Mouse (Mus musculus) ovary, postnatal 14 days (tissue): ENCODE measurements around the gene Gpr84.

Experiments used
- DNase-seq: peaks from one replicate; pipeline ENCODE4 v3.0.0; 2022; ENCODE audit warnings: low spot score

Gene Gpr84

GRCm38 (mm10) chr15:103310365-103310910 is at the start of gene Gpr84:
Gene Gpr84 (minus strand): TSS chr15:103310612.
- no peak for DNase-seq

- DNase-seq: no peak
These were observed 49.6 kb upstream of the Gpr84 start for GRCm38 (mm10) chr15:103359869-103360602.

GRCm38 (mm10) chr15:103359122-103359510 is 48.7 kb upstream of the Gpr84 start:
- DNase-seq: no peak

DNA sequence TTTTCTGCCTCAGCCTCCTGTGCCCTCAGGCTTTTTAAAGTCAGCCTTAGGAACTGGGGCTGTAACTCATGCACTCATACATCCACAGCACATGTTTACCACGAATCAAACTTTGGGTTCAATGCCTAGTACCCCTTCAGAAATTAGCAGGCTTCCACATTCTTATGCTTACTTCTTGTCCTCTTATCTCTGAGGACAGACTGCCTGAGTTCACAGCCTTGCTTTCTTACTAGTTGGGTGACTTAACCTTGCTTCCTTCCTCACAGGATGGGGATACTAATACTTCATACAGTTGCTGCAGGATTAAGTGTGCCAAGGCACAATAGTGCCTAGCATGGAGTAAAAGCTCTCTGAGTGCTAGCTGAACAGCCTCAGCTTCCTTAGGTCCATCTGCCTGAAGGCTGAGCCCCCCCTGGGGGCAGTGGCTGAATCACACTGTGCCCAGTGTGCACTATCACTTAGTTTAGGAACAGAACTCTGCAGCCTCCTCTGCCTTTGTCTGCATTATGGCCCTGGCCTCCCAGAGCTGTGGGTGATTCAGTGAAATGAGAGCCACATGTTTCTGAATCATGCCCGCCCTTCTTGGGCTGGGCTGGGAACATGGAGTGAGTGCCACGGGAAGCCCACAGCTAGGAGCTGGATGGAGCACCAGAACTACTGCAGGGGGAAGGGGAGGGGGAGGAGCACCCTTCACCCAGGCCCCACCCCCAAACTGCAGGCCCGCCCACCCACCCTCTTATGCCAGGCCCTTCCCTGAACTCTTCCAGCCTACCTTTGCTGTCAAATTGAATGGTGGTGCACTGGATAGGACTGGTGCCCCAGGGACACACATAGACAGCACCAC is 48.1 kb upstream of the Gpr84 start:
- no peak for DNase-seq

DNA sequence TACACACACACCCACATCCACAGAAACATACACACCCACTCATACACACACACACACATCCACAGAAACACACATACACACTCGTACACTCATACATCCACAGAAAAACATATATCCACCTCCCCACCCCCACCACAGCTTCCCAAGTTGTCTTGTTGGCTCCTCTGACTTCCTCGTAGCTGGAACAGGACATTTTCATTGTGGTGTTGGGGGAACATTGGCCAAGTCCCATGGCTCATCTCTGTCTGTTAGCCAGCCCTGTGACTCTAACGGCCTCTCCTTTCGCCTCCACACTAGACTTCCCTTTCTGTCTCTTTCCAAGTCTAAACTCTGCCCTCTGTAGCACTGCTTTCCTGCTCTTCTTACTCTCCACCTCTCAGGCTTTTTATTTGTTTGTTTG is 47.4 kb upstream of the Gpr84 start:
- no peak for DNase-seq

DNA sequence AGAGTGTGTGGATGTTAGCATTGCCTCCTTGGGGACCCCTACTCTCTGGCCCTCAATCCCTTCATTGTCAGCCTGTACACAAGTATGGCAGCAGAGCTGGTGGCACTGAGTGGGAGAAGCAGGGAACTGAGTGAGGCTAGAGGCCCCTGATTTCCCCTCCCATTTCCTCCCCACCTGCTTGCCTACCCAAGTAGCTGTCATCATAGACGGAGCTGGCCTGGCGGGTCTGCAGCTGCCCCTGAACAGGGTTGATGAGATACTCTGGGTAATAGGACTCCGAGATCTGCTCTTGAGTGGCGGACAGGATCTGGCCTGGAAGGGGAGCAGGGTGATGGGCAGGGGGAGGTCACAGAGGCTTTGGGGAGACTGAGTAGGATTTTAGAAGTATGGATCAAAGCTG is 45.7 kb upstream of the Gpr84 start:
- no peak for DNase-seq

- no peak for DNase-seq
These were observed 45.0 kb upstream of the Gpr84 start for GRCm38 (mm10) chr15:103355420-103355819.

GRCm38 (mm10) chr15:103354690-103355089 is 44.3 kb upstream of the Gpr84 start:
- DNase-seq: no peak

DNA sequence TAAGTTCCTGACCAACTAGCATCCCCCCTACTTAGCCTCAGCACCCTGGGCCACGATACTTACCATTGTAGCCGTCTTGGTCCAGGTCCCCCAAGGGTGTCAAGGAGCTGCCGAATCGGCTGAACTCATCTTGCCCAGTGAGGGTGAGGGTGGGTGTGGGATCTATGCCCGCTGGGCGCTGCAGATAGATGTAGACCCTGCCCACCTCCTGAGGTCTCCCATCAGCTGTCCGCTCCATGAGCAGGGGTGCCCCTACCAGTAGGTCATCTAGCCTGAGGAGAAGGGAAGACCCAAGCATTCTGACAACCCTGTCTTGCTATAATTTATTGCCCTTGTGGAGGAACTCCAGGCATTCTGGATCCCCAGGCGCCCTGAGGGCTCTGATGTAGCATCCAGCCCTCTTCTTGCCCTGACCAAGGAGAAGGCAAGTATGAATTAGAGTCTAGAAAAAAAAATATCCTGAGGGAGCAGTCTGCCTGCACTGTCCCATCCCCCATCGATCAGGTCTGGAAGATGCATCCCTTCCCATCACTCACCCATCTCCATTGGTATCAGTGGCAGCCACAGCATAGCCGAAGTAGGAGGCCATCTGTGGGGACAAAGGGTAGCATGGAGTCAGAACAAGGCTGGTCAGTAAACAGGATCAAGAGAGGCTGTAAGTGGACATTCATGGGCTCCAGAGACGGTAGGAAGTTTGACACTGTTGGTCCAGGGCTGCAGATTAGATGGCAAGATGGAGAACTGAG is 43.3 kb upstream of the Gpr84 start:
- DNase-seq: no peak

DNA sequence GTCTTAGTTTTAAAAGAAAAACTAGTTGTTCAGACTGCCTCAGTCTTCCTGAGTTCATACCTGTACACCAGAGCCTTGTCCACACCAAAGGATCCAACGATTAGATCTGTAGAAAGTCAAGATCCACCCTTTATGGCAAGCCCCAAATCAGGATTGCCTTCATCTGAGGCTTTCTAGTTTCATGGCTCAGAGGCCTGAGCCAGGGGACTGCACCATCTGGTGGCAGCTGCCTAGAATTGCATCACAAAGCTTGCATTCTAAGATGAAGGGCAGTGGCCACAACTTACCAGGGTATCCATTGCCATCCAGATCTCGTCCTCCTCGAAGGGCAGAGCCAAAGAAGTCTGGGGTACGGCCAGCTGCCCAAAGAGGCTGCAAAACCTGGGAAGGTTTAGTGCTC is 42.4 kb upstream of the Gpr84 start:
- no peak for DNase-seq

GRCm38 (mm10) chr15:103347275-103347684 is 36.9 kb upstream of the Gpr84 start:
- no peak for DNase-seq

- DNase-seq: no peak
These were observed 35.4 kb upstream of the Gpr84 start for GRCm38 (mm10) chr15:103345789-103346188.

GRCm38 (mm10) chr15:103343556-103343955 is 33.1 kb upstream of the Gpr84 start:
- DNase-seq: no peak

- no peak for DNase-seq
These were observed 32.6 kb upstream of the Gpr84 start for GRCm38 (mm10) chr15:103343008-103343407.

GRCm38 (mm10) chr15:103342415-103342814 is 32.0 kb upstream of the Gpr84 start:
- DNase-seq: peak; percentile 76

DNA sequence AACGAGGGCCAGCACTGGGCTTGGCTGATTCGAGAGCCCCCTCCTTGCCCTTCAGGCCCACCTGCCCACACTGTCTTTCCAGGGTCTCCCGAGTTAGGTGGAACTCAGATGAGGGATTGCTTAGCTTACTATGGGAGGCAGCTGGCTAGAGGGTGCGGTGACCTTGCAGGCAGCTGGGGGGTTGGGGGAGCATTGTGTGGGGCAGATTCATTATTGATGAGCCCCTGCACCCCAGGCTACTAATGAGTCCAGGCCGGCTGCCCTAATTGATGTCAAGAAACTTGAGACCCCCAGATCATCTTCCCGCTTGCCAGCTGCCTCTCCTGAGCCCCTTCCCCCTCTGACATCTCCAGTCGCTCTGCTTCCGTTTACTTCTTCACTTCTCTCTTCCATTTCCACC is 31.1 kb upstream of the Gpr84 start:
- DNase-seq: no peak

DNA sequence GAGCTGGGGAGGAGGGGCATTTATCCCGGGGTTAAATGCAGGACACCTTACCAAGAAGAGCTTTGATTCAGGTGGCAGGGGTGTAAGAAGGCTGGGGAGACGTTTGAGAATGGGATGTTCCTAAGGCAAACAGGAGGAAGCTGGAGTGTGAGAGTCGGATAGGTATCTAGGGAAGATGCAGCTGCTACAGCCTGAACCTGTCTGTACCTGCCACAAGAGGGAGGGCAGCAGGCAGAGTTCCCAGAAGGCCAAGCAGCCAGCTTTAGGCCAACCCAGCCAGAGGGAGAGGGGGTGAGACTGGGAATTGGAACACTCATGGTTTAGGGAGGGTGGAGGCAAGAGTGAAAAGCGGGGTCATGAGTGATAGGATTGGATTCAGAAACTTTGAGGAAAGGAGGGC is 30.4 kb upstream of the Gpr84 start:
- no peak for DNase-seq

GRCm38 (mm10) chr15:103339961-103340337 is 29.5 kb upstream of the Gpr84 start, which contains the start of gene Zfp385a:
Gene Zfp385a (minus strand): TSS chr15:103340093.
- no peak for DNase-seq

GRCm38 (mm10) chr15:103339166-103339960 is 29.0 kb upstream of the Gpr84 start:
- no peak for DNase-seq

GRCm38 (mm10) chr15:103338829-103339165 is 28.4 kb upstream of the Gpr84 start:
- DNase-seq: no peak

- no peak for DNase-seq
These were observed 26.7 kb upstream of the Gpr84 start for GRCm38 (mm10) chr15:103336996-103337667.
